Mouse (Mus musculus) megakaryocyte, adult 5-6 weeks (primary cell): Measurements from ENCODE around the gene Papss1. TPM values are rescaled to one million over a fixed set of nuclear protein-coding genes. Genes with fewer than 3 reads are reported as not detected.

Experiments
- total RNA-seq, 2 experiments: library from RNA; stranded (forward) in 1 of 2; stranded (reverse) in 1 of 2; fragments of 153-499, 151-499 nt in 1 of 2; fragments of 221-1000, 200-1000 nt in 1 of 2; gene quantifications; 2 replicates each; pipeline versions ENCODE4 v1.2.3 to v1.2.4; 2015 to 2017

Papss1 gene
- total RNA-seq, 2 experiments from 2014 or later = 19.8 to 33.4 TPM

Other genes with a start within 250 kb of the Papss1 start
- 55.2 and 67.1 TPM in 2 replicates for gene Sgms2, start 73.4 kb upstream of the Papss1 start, total RNA-seq (2015)
- gene Sgms2, start 73.4 kb upstream of the Papss1 start, total RNA-seq (2017) = 29.0 and 43.3 TPM in 2 replicates